Mouse (Mus musculus): ENCODE data around the gene Vsx1. TPM values are rescaled to one million over a fixed set of nuclear protein-coding genes. Genes with fewer than 3 reads are reported as not detected.

Gene Vsx1
- polyA plus RNA-seq, 1 experiment from 2014 or later: not detected

- Histone ChIP-seq H3K9me3 (ENCODE audit: control insufficient read depth, low read length) (no peaks in the 10 kb centered on the region), H3K27me3 (ENCODE audit: control insufficient read depth, insufficient read depth, low read length) (no peaks in the 10 kb centered on the region), H3K36me3 (ENCODE audit: control insufficient read depth, insufficient read depth, low read length) (no peaks in the 10 kb centered on the region), H3K27ac (replicated peaks in 1 of 2; ENCODE audit: control insufficient read depth in 1 of 2, insufficient read depth in 1 of 2, low read depth in 2 of 2, low read length in 2 of 2) (no peak overlapping the region), H3K4me3 (ENCODE audit: control insufficient read depth in 1 of 2, insufficient read depth in 1 of 2, low read depth in 1 of 2, low read length in 2 of 2) (no peak overlapping the region), H3K4me1 (ENCODE audit: control insufficient read depth in 2 of 2, insufficient read depth in 2 of 2, low read length in 2 of 2) (peaks cover 10 to 12% of the 10 kb centered on the region in 2 experiments; a peak in 3 of 4 replicates), H3K9ac (ENCODE audit: low read length) (no peak overlapping the region), H3K4me2 (ENCODE audit: low read length) (no peak overlapping the region)
- WGBS: 71% methylated on average over 8 of the region's 8 CpGs
- ATAC-seq (ENCODE audit: insufficient number of reproducible peaks, insufficient read depth, low FRiP score, low read depth): no peak
Observed at GRCm38 (mm10) chr2:150671609-150672290, 17.4 kb downstream of the Vsx1 start.

- no peak overlapping the region for H3K9ac ChIP-seq (ENCODE audit: low read length)
- H3K4me1 ChIP-seq (ENCODE audit: control insufficient read depth in 2 of 2, insufficient read depth in 2 of 2, low read length in 2 of 2): peaks cover 10 to 12% of the 10 kb centered on the region in 2 experiments; a peak in 3 of 4 replicates
- H3K4me2 ChIP-seq (ENCODE audit: low read length): no peak overlapping the region
- H3K9me3 ChIP-seq (ENCODE audit: control insufficient read depth, low read length): no peaks in the 10 kb centered on the region
- WGBS: 75% methylated on average over 1 of the region's 1 CpGs
- ATAC-seq (ENCODE audit: insufficient number of reproducible peaks, insufficient read depth, low FRiP score, low read depth): no peak
- no peaks in the 10 kb centered on the region for H3K36me3 ChIP-seq (ENCODE audit: control insufficient read depth, insufficient read depth, low read length)
- no peaks in the 10 kb centered on the region for H3K27me3 ChIP-seq (ENCODE audit: control insufficient read depth, insufficient read depth, low read length)
- H3K4me3 ChIP-seq (ENCODE audit: control insufficient read depth in 1 of 2, insufficient read depth in 1 of 2, low read depth in 1 of 2, low read length in 2 of 2): no peak overlapping the region
- H3K27ac ChIP-seq (replicated peaks in 1 of 2; ENCODE audit: control insufficient read depth in 1 of 2, insufficient read depth in 1 of 2, low read depth in 2 of 2, low read length in 2 of 2): no peak overlapping the region
Observed at GRCm38 (mm10) chr2:150670926-150671325, 18.2 kb downstream of the Vsx1 start.

- Histone ChIP-seq H3K4me2 (ENCODE audit: low read length) (no peak overlapping the region), H3K4me3 (ENCODE audit: control insufficient read depth in 1 of 2, insufficient read depth in 1 of 2, low read depth in 1 of 2, low read length in 2 of 2) (no peak overlapping the region), H3K36me3 (ENCODE audit: control insufficient read depth, insufficient read depth, low read length) (no peaks in the 10 kb centered on the region), H3K27me3 (ENCODE audit: control insufficient read depth, insufficient read depth, low read length) (no peaks in the 10 kb centered on the region), H3K27ac (replicated peaks in 1 of 2; ENCODE audit: control insufficient read depth in 1 of 2, insufficient read depth in 1 of 2, low read depth in 2 of 2, low read length in 2 of 2) (no peak overlapping the region), H3K9me3 (ENCODE audit: control insufficient read depth, low read length) (no peaks in the 10 kb centered on the region), H3K9ac (ENCODE audit: low read length) (no peak overlapping the region), H3K4me1 (ENCODE audit: control insufficient read depth in 2 of 2, insufficient read depth in 2 of 2, low read length in 2 of 2) (peaks cover 10 to 14% of the 10 kb centered on the region in 2 experiments; a peak in 3 of 4 replicates)
- WGBS: 76% methylated on average over 2 of the region's 2 CpGs
- no peak for ATAC-seq (ENCODE audit: insufficient number of reproducible peaks, insufficient read depth, low FRiP score, low read depth)
Observed at GRCm38 (mm10) chr2:150669454-150670045, 19.6 kb downstream of the Vsx1 start.

- Histone ChIP-seq H3K27ac (replicated peaks in 1 of 2; ENCODE audit: control insufficient read depth in 1 of 2, insufficient read depth in 1 of 2, low read depth in 2 of 2, low read length in 2 of 2) (no peak overlapping the region), H3K4me2 (ENCODE audit: low read length) (peak overlapping the region; percentile 98; the same call in 1 of the 2 replicates), H3K27me3 (ENCODE audit: control insufficient read depth, insufficient read depth, low read length) (no peaks in the 10 kb centered on the region), H3K4me1 (ENCODE audit: control insufficient read depth in 2 of 2, insufficient read depth in 2 of 2, low read length in 2 of 2) (peaks cover 14 to 15% of the 10 kb centered on the region in 2 experiments; a peak in 3 of 4 replicates), H3K36me3 (ENCODE audit: control insufficient read depth, insufficient read depth, low read length) (no peaks in the 10 kb centered on the region), H3K4me3 (ENCODE audit: control insufficient read depth in 1 of 2, insufficient read depth in 1 of 2, low read depth in 1 of 2, low read length in 2 of 2) (no peak overlapping the region), H3K9me3 (ENCODE audit: control insufficient read depth, low read length) (no peaks in the 10 kb centered on the region), H3K9ac (ENCODE audit: low read length) (no peak overlapping the region)
- 85% methylated on average over 5 of the region's 5 CpGs for WGBS
- ATAC-seq (ENCODE audit: insufficient number of reproducible peaks, insufficient read depth, low FRiP score, low read depth): no peak
Observed at GRCm38 (mm10) chr2:150668956-150669355, 20.2 kb downstream of the Vsx1 start.

GRCm38 (mm10) chr2:150667820-150668766 is 21.1 kb downstream of the Vsx1 start, which contains the start of gene Acss1:
Gene Acss1 (minus strand): TSS chr2:150668500.
- Histone ChIP-seq H3K9me3 (ENCODE audit: control insufficient read depth, low read length) (no peaks in the 10 kb centered on the region), H3K4me2 (ENCODE audit: low read length) (peak within 1 kb of the TSS; percentile 98), H3K9ac (ENCODE audit: low read length) (peak within 1 kb of the TSS; percentile 67), H3K36me3 (ENCODE audit: control insufficient read depth, insufficient read depth, low read length) (no peaks in the 10 kb centered on the region), H3K4me1 (ENCODE audit: control insufficient read depth in 2 of 2, insufficient read depth in 2 of 2, low read length in 2 of 2) (peaks cover 17 to 22% of the 10 kb centered on the region in 2 experiments), H3K4me3 (ENCODE audit: control insufficient read depth in 1 of 2, insufficient read depth in 1 of 2, low read depth in 1 of 2, low read length in 2 of 2) (peak within 1 kb of the TSS; percentile 56 to 80), H3K27me3 (ENCODE audit: control insufficient read depth, insufficient read depth, low read length) (no peaks in the 10 kb centered on the region), H3K27ac (replicated peaks in 1 of 2; ENCODE audit: control insufficient read depth in 1 of 2, insufficient read depth in 1 of 2, low read depth in 2 of 2, low read length in 2 of 2) (no peak within 1 kb of the TSS)
- 2% methylated on average over 60 of the region's 61 CpGs for WGBS
- ATAC-seq (ENCODE audit: insufficient number of reproducible peaks, insufficient read depth, low FRiP score, low read depth): peak; percentile 73

- WGBS: 5% methylated on average over 17 of the region's 17 CpGs
Observed at GRCm38 (mm10) chr2:150667065-150667819, 21.9 kb downstream of the Vsx1 start.

GRCm38 (mm10) chr2:150666723-150667064 is 22.5 kb downstream of the Vsx1 start:
- peak overlapping the region; percentile 98 for H3K4me2 ChIP-seq (ENCODE audit: low read length)
- WGBS: 44% methylated on average over 7 of the region's 7 CpGs
- H3K36me3 ChIP-seq (ENCODE audit: control insufficient read depth, insufficient read depth, low read length): no peaks in the 10 kb centered on the region
- H3K4me1 ChIP-seq (ENCODE audit: control insufficient read depth in 2 of 2, insufficient read depth in 2 of 2, low read length in 2 of 2): peaks cover 17 to 27% of the 10 kb centered on the region in 2 experiments
- no peak for ATAC-seq (ENCODE audit: insufficient number of reproducible peaks, insufficient read depth, low FRiP score, low read depth)
- no peaks in the 10 kb centered on the region for H3K9me3 ChIP-seq (ENCODE audit: control insufficient read depth, low read length)
- no peak overlapping the region for H3K27ac ChIP-seq (replicated peaks in 1 of 2; ENCODE audit: control insufficient read depth in 1 of 2, insufficient read depth in 1 of 2, low read depth in 2 of 2, low read length in 2 of 2)
- no peaks in the 10 kb centered on the region for H3K27me3 ChIP-seq (ENCODE audit: control insufficient read depth, insufficient read depth, low read length)
- peak overlapping the region; percentile 56 to 80; a peak in 3 of 4 replicates for H3K4me3 ChIP-seq (ENCODE audit: control insufficient read depth in 1 of 2, insufficient read depth in 1 of 2, low read depth in 1 of 2, low read length in 2 of 2)
- peak overlapping the region; percentile 67 for H3K9ac ChIP-seq (ENCODE audit: low read length)

More at GRCm38 (mm10) chr2:150667065-150667819, 21.9 kb downstream of the Vsx1 start:
- no peaks in the 10 kb centered on the region for H3K27me3 ChIP-seq (ENCODE audit: control insufficient read depth, insufficient read depth, low read length)
- H3K9ac ChIP-seq (ENCODE audit: low read length): peak overlapping the region; percentile 67
- H3K27ac ChIP-seq (replicated peaks in 1 of 2; ENCODE audit: control insufficient read depth in 1 of 2, insufficient read depth in 1 of 2, low read depth in 2 of 2, low read length in 2 of 2): no peak overlapping the region
- H3K4me2 ChIP-seq (ENCODE audit: low read length): peak overlapping the region; percentile 98
- ATAC-seq (ENCODE audit: insufficient number of reproducible peaks, insufficient read depth, low FRiP score, low read depth): no peak; the same call in 1 of the 2 replicates
- H3K4me1 ChIP-seq (ENCODE audit: control insufficient read depth in 2 of 2, insufficient read depth in 2 of 2, low read length in 2 of 2): peaks cover 17 to 27% of the 10 kb centered on the region in 2 experiments
- no peaks in the 10 kb centered on the region for H3K36me3 ChIP-seq (ENCODE audit: control insufficient read depth, insufficient read depth, low read length)
- H3K4me3 ChIP-seq (ENCODE audit: control insufficient read depth in 1 of 2, insufficient read depth in 1 of 2, low read depth in 1 of 2, low read length in 2 of 2): peak overlapping the region; percentile 56 to 80
- no peaks in the 10 kb centered on the region for H3K9me3 ChIP-seq (ENCODE audit: control insufficient read depth, low read length)
